8 mouse cellular contexts compared by ENCODE assay signal in the genomic region with DNA sequence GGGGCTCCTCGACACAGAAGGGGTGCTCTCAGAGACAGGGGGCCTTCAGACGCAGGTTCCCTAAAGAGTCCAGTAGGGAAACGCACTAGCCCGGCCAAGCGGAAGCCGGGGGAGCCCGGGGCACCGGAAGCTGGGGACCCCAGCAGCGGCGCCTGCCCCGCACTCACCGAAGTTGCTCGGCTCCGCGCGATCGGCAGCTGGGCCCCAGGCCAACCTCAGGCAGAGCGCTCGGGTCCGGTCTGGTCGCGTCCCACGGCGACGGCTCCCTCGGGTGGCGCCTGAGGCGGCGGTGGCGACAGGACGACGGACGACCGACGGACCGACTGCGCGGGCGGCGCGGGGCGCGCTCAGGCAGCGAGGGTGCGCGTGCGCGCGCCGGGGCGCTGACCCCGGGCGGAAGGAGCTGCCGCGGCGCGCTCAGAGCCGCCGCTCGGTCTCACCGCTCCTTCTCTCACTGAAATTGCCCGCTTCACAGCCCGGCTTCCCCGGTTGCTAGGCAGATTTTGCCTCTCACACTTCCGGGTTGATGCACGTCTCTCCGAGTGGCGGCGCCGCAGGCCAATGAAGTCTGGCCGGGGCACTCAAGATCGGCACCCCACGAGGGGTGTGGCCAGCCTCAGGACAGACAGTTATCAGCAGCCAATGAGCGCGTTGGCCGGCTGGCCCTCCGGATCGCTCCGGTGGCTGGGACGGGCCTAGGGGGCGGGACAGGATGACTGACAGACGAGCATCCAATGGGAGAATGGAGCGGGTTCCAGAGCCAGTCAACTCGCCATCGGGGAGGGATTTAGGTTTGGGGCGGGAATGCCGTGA. TPM values are rescaled to one million over a fixed set of nuclear protein-coding genes. Genes with fewer than 3 reads are reported as not detected.
DNase-seq lines count a peak whose midpoint lies in the region; ATAC-seq and TF ChIP-seq lines count a peak whose summit lies in the region.

A gene (minus strand): TSS at position 609 of the 813 bp plus-strand sequence.

- no peaks in the 10 kb centered on the region for H3K9me3 ChIP-seq in hindbrain, embryonic 13.5 days

- H3K27me3 ChIP-seq in Patski: no peaks in the 10 kb centered on the region
- no peaks in the 10 kb centered on the region for H3K27me3 ChIP-seq in hindbrain, embryonic 13.5 days

- H3K36me3 ChIP-seq in hindbrain, embryonic 13.5 days: peaks cover 7% of the 10 kb centered on the region

- H3K4me2 ChIP-seq in hindbrain, embryonic 13.5 days: peak within 1 kb of the TSS; percentile 85

- H3K27ac ChIP-seq in hindbrain, embryonic 13.5 days: peak within 1 kb of the TSS; percentile 90

- no peak for TF ChIP-seq CTCF in Patski (IDR thresholded peaks at IDR 0.05)

- WGBS in hindbrain, embryonic 13.5 days: under 1% methylated on average over 70 of the region's 87 CpGs

- H3K4me1 ChIP-seq in hindbrain, embryonic 13.5 days (replicated peaks): peaks cover 27% of the 10 kb centered on the region

- peak; percentile 95 for ATAC-seq in Patski
- ATAC-seq in hindbrain, embryonic 13.5 days (ENCODE audit: low FRiP score): peak; percentile 100

- CTCF ChIA-PET in Patski (lab: Charles Lee): interaction anchor here (1.8 kb wide), 1 partner anchor 11 kb away, joined by 6 read pairs; no protein-coding TSS in a partner anchor

- DNase-seq in Patski (ENCODE audit: low read depth, low spot score): peak; percentile 98
- DNase-seq in cerebellum, postnatal 14 days: peak; percentile 100
- DNase-seq in frontal cortex, postnatal 14 days (ENCODE audit: low spot score in 2 of 2): peak; percentile 100
- DNase-seq in layer of hippocampus, postnatal 25 days (ENCODE audit: extremely low spot score in 1 of 2, low spot score in 1 of 2): peak; percentile 99
- peak; percentile 100 for DNase-seq in lung, postnatal 25 days (ENCODE audit: low spot score)
- DNase-seq in retina, embryonic 14.5 days (ENCODE audit: low spot score): peak; percentile 100
- DNase-seq in thymus, postnatal 4 days: peak; percentile 98

- POLR2A ChIA-PET in Patski (lab: Charles Lee): interaction anchor here (0.6 to 3.4 kb wide), 5 partner anchors 24 to 155 kb away, joined by 3 to 13 read pairs (median 5); a partner anchor contains a TSS

- in situ Hi-C loops in Patski (cut with MboI; ENCODE audit: low pct_unique_long_range_greater_than_20kb): loop anchor here (5.0 kb wide), 1 partner anchor 69 kb away; no protein-coding TSS in a partner anchor

- H3K9ac ChIP-seq in hindbrain, embryonic 13.5 days: peak within 1 kb of the TSS; percentile 82

- H3K4me3 ChIP-seq in hindbrain, embryonic 13.5 days: peak within 1 kb of the TSS; percentile 89

RNA-seq across cellular contexts. Expression of the gene that starts here (rescaled TPM):
- 75.2 TPM for polyA plus RNA-seq in Patski (2021)
- 25.0 and 26.6 TPM in 2 replicates for polyA plus RNA-seq in hindbrain, embryonic 13.5 days (2015; fragmentation: Nextera tagmentation; extraction: Ambion mirVana)
- 10 to 100 TPM; 30.7 TPM for total RNA-seq in layer of hippocampus, postnatal 25 days (2021)

Comparison
In these comparisons a context has a peak if more than half of its experiments do, and no peak if none do; other contexts are left out.
1. Peak in every context shown above with its lines: DNase-seq, ATAC-seq, H3K4me3 ChIP-seq and H3K27ac ChIP-seq.